Mouse (Mus musculus): ENCODE results near the gene Naa80.

- TF ChIP-seq POLR2A (IDR thresholded peaks at IDR 0.05; ENCODE audit: insufficient read depth, low read length) (no peak), CTCF (IDR thresholded peaks at IDR 0.05; ENCODE audit: low read depth, low read length) (no peak), EP300 (IDR thresholded peaks at IDR 0.05; ENCODE audit: insufficient read depth, low read depth, low read length) (no peak)
Measured at GRCm38 (mm10) chr9:107571534-107572326, 7.0 kb upstream of the Naa80 start.
